Mouse (Mus musculus) hindbrain, embryonic 14.5 days (tissue): ENCODE results near the gene Mymx. TPM values are rescaled to one million over a fixed set of nuclear protein-coding genes. Genes with fewer than 3 reads are reported as not detected.

Experiments
- ATAC-seq: fragments of 200-750 bp; cut with Nextera tagmentation; 2 replicates; pipeline ENCODE4 v1.8.0; 2017; ENCODE audit warnings: moderate number of reproducible peaks, mild to moderate bottlenecking, moderate TSS enrichment, moderate library complexity; ENCODE audit not compliant: low FRiP score
- DNase-seq: peaks from one replicate; pipeline ENCODE4 v3.0.0-alpha.2; 2015; ENCODE audit warnings: low spot score
- H3K27ac ChIP-seq: fragments of 300-500 bp; sonication (generic); 2 replicates; pipeline ENCODE4 v1.5.1; 2014; ENCODE audit warnings: mild to moderate bottlenecking, moderate library complexity
- H3K27me3 ChIP-seq: fragments of 300-500 bp; sonication (generic); 2 replicates; pipeline ENCODE4 v1.6.1; 2014; ENCODE audit warnings: mild to moderate bottlenecking, low read length, mixed read lengths; ENCODE audit not compliant: control insufficient read depth, insufficient read depth
- H3K36me3 ChIP-seq: fragments of 300-500 bp; sonication (generic); replicated peaks from 2 replicates; pipeline ENCODE4 v1.6.1; 2014; ENCODE audit not compliant: control insufficient read depth, insufficient read depth
- H3K4me1 ChIP-seq: fragments of 300-500 bp; sonication (generic); replicated peaks from 2 replicates; pipeline ENCODE4 v1.6.1; 2014; ENCODE audit warnings: antibody characterized with exemption, low read length, mixed read lengths; ENCODE audit not compliant: control insufficient read depth, insufficient read depth
- H3K4me2 ChIP-seq: fragments of 300-500 bp; sonication (generic); replicated peaks from 2 replicates; pipeline ENCODE4 v1.6.1; 2014; ENCODE audit warnings: mild to moderate bottlenecking, moderate library complexity
- H3K4me3 ChIP-seq: fragments of 300-500 bp; sonication (generic); replicated peaks from 2 replicates; pipeline ENCODE4 v1.5.1; 2014; ENCODE audit warnings: mild to moderate bottlenecking, low read length
- H3K9ac ChIP-seq: fragments of 300-500 bp; sonication (generic); 2 replicates; pipeline ENCODE4 v1.6.1; 2014
- H3K9me3 ChIP-seq: fragments of 300-500 bp; sonication (generic); 2 replicates; pipeline ENCODE4 v1.6.1; 2016; ENCODE audit warnings: low read length; ENCODE audit not compliant: control insufficient read depth
- WGBS: fragments of 180-500 bp; shearing (Covaris S2); extraction: QIAGEN DNeasy Blood & Tissue Kit; methylation state at CpG from one replicate; pipeline ENCODE4 v1.1.7; 2014; 5-methylcytosine and 5-hydroxymethylcytosine counted together
- polyA plus RNA-seq: library from polyadenylated mRNA; unstranded; fragments of >200 nt; fragmentation: Nextera tagmentation; extraction: Ambion mirVana; gene quantifications from 2 replicates; pipeline ENCODE4 v1.2.1, GENCODE M21; 2014

Gene Mymx
- polyA plus RNA-seq, 1 experiment from 2014 or later = not detected

DNA sequence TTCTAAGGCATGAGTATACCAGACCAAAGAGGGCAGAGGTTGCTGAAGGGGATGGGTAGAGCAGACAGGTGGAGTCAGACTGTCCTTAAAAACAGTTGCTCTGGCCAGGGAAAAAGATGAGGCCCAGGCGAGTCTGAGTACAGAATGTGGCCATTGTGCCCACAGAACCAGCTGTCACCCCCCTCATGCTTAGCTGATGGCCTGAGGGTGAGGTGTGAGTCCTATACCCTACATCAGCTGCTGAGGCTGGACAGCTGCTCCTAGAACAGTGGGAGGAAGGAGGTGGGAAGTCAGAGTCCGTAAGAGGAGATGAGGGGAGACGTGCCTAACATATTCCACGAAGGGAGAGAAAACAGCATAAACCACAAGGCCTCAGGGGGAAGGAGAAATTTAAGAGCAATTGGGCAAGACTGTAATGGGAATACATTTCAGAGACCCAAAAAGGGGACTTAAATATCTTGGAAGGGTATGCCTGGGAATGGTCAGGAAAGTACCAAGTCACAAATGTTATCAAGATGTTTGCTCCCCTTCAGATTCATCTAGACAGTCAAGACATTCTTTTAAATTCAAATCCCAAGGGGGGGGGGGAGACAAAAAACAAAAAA lies 14.2 kb upstream of the Mymx start:
- Histone ChIP-seq H3K9me3 (no peaks in the 10 kb centered on the region), H3K36me3 (no peaks in the 10 kb centered on the region), H3K4me1 (no peaks in the 10 kb centered on the region; the same call in 1 of the 2 replicates), H3K27ac (no peak overlapping the region), H3K9ac (no peak overlapping the region), H3K27me3 (no peaks in the 10 kb centered on the region), H3K4me2 (no peak overlapping the region), H3K4me3 (no peak overlapping the region)
- ATAC-seq = no peak
- DNase-seq = no peak
- WGBS = 68% methylated on average over 4 of the region's 4 CpGs

DNA sequence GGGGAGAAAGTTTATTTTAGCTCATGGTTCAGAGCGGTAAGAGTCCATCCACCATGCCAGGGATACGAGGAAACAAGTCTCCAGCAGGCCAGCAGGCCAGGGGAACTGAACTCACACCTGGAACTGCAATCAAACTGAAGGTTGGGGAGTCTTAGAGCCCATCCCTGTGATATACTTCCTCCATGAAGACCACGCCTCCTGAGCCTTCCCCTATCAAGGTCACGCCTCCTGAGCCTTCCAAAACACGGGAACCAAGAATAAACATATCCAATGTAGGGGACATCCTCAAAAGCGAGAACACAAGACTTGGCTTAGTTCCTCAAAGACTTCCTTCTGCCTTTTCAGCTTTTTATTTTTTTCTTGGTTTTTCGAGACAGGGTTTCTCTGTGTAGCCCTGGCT lies 11.0 kb upstream of the Mymx start:
- no peak overlapping the region for H3K27ac ChIP-seq

DNA sequence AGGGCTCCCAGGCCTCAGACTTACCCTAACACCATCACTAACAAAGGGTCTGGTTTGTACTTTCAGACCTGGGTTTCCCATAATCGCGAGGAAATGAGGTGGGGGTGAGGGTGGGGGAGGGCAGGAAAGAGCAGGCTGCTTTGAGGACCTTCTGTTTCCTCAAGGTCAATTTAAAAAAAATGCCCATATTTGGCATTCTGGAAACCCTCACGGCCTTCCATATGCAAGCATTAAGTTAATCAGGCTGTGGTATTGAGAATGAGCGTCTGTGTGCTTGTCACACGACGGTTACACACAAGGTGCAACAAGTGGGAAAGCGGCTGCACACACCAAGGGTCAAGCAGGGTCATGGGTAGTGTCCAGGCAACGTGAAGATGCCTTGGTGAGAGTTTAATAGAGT lies 10.1 kb upstream of the Mymx start:
- Histone ChIP-seq H3K4me1 (no peaks in the 10 kb centered on the region), H3K9me3 (no peaks in the 10 kb centered on the region), H3K9ac (no peak overlapping the region), H3K27ac (no peak overlapping the region), H3K36me3 (no peaks in the 10 kb centered on the region), H3K4me3 (no peak overlapping the region), H3K27me3 (no peaks in the 10 kb centered on the region), H3K4me2 (no peak overlapping the region)
- 83% methylated on average over 8 of the region's 8 CpGs for whole genome bisulfite sequencing
- DNase-seq = no peak
- no peak for ATAC-seq

More for the DNA sequence above, 11.0 kb upstream of the Mymx start:
- H3K4me2 ChIP-seq = no peak overlapping the region
- H3K27me3 ChIP-seq = no peaks in the 10 kb centered on the region
- no peak overlapping the region for H3K4me3 ChIP-seq
- no peaks in the 10 kb centered on the region for H3K9me3 ChIP-seq
- no peaks in the 10 kb centered on the region for H3K4me1 ChIP-seq
- no peak for ATAC-seq
- DNase-seq = no peak
- 89% methylated on average over 7 of the region's 7 CpGs for WGBS
- H3K9ac ChIP-seq = no peak overlapping the region
- H3K36me3 ChIP-seq = no peaks in the 10 kb centered on the region

- no peak for DNase-seq
- H3K27me3 ChIP-seq = no peaks in the 10 kb centered on the region
- H3K36me3 ChIP-seq = no peaks in the 10 kb centered on the region
- no peaks in the 10 kb centered on the region for H3K9me3 ChIP-seq
- no peak overlapping the region for H3K4me3 ChIP-seq
- H3K27ac ChIP-seq = no peak overlapping the region
- ATAC-seq = no peak
- no peak overlapping the region for H3K9ac ChIP-seq
- WGBS = 29% methylated on average over 5 of the region's 5 CpGs
- no peak overlapping the region for H3K4me2 ChIP-seq
- no peaks in the 10 kb centered on the region for H3K4me1 ChIP-seq
Observed at GRCm38 (mm10) chr17:45610144-45610866, 8.4 kb upstream of the Mymx start.

DNA sequence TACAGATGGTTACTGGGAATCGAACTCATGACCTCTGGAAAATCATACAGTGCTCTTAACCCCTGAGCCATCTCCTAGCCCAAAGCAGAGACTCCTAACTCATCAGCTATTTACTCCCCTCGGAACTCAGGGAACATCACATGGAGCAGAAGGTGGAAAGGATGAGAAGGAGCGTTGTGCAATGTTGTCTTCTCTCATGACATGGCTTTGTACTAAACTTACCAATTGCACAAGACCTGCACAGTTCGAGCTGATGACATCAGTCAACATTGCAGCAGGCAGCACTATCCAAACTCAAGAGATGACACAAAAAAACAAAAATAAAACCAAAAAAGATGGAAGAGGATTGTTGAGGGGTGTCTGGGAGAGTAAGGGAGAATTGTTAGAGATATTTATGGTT lies 6.5 kb upstream of the Mymx start:
- Histone ChIP-seq H3K4me1 (no peaks in the 10 kb centered on the region), H3K36me3 (no peaks in the 10 kb centered on the region), H3K9me3 (no peaks in the 10 kb centered on the region), H3K27me3 (no peaks in the 10 kb centered on the region), H3K27ac (no peak overlapping the region), H3K9ac (no peak overlapping the region), H3K4me3 (no peak overlapping the region), H3K4me2 (no peak overlapping the region)
- 93% methylated on average over 4 of the region's 4 CpGs for WGBS
- no peak for ATAC-seq
- DNase-seq = no peak

- Histone ChIP-seq H3K27ac (no peak overlapping the region), H3K36me3 (no peaks in the 10 kb centered on the region), H3K4me1 (no peaks in the 10 kb centered on the region), H3K9ac (no peak overlapping the region), H3K4me3 (no peak overlapping the region), H3K4me2 (no peak overlapping the region), H3K9me3 (no peaks in the 10 kb centered on the region), H3K27me3 (peaks cover 2% of the 10 kb centered on the region; the same call in 1 of the 2 replicates)
- no peak for ATAC-seq
- WGBS = 81% methylated on average over 15 of the region's 15 CpGs
- DNase-seq = no peak
Observed at GRCm38 (mm10) chr17:45606992-45607879, 5.3 kb upstream of the Mymx start.

- Histone ChIP-seq H3K9ac (no peak overlapping the region), H3K27me3 (peaks cover 32% of the 10 kb centered on the region), H3K9me3 (no peaks in the 10 kb centered on the region), H3K4me3 (no peak overlapping the region), H3K27ac (no peak overlapping the region), H3K4me2 (no peak overlapping the region), H3K36me3 (no peaks in the 10 kb centered on the region), H3K4me1 (peaks cover 8% of the 10 kb centered on the region)
- DNase-seq = no peak
- no peak for ATAC-seq
- 74% methylated on average over 3 of the region's 3 CpGs for WGBS
Observed at GRCm38 (mm10) chr17:45602984-45603383, 1.1 kb upstream of the Mymx start.

DNA sequence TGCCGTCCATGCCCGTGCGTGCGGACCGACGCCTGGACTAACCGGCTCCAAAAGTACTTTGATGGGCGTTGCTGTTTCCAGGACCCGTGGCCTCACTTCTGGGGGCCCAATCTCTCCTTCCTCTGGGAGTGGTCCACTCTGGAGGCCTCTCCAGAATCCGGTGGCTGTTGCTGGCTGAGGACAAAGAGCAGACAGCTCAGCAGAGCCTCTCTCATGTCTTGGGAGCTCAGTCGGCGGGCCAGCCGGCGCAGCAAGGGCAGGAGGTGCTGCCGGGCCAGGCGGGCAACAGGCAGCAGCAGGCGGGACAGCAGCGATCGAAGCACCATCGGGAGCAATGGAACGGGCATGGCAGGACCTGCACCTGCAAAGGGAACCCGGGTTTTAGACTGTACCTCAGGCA lies 577 bp downstream of the Mymx start:
- no peak for DNase-seq
- Histone ChIP-seq H3K9me3 (no peaks in the 10 kb centered on the region), H3K27ac (no peak overlapping the region), H3K4me3 (no peak overlapping the region), H3K27me3 (peaks cover 32% of the 10 kb centered on the region), H3K4me2 (no peak overlapping the region), H3K9ac (0 out of 2 replicates have a peak overlapping the region, but pooled peaks have one; percentile 17), H3K36me3 (no peaks in the 10 kb centered on the region), H3K4me1 (peaks cover 8% of the 10 kb centered on the region)
- no peak for ATAC-seq
- WGBS = 13% methylated on average over 22 of the region's 22 CpGs

DNA sequence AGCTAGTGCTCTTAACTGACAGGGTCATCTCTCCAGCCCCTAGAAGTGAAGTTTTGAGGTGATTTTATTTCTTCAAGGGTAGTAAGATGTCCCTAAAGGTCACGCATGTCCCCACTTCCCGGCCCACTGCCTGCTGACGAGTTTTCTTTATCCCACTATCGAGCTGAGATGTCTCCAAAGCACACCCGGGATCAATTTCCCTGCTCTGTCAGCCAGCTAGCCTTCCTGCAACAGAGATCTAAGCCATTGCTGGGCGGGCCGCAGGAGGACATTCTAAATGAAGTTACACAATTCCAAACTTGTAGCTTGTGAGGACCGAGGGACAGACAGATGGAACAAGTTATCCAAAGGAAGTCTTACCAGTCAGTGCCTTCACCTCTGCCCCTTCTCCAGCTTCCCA lies 1.6 kb downstream of the Mymx start:
- no peak for ATAC-seq
- 65% methylated on average over 8 of the region's 8 CpGs for WGBS
- no peak overlapping the region for H3K9ac ChIP-seq
- no peaks in the 10 kb centered on the region for H3K36me3 ChIP-seq
- H3K9me3 ChIP-seq = no peaks in the 10 kb centered on the region
- DNase-seq = no peak
- no peak overlapping the region for H3K4me2 ChIP-seq
- H3K27me3 ChIP-seq = peaks cover 32% of the 10 kb centered on the region
- peaks cover 9% of the 10 kb centered on the region for H3K4me1 ChIP-seq
- no peak overlapping the region for H3K27ac ChIP-seq
- H3K4me3 ChIP-seq = no peak overlapping the region
